Mouse (Mus musculus) MEL (cell line): Measurements from ENCODE around the gene Arrb1. TPM values are rescaled to one million over a fixed set of nuclear protein-coding genes. Genes with fewer than 3 reads are reported as not detected.
"Not testable (repeated sequence)": the region's sequence is repeated elsewhere in the genome, so short reads cannot be mapped to it uniquely, and the experiment has no call there.

Experiments used
- DNase-seq: peaks from one replicate; pipeline ENCODE4 v3.0.0; 2011; ENCODE audit warnings: low read depth, low spot score
- H3K27ac ChIP-seq: 2 replicates; pipeline ENCODE4 v1.5.1; 2012; ENCODE audit warnings: low read depth, mild to moderate bottlenecking, control low read depth, low read length, moderate library complexity; ENCODE audit not compliant: control insufficient read depth
- H3K27me3 ChIP-seq, 2 experiments: fragments of 150-350 bp in 1 of 2; sonication (generic) in 1 of 2; 2 replicates each; pipeline ENCODE4 v1.6.1; 2012; ENCODE audit warnings: low read length in 2 of 2, mild to moderate bottlenecking in 2 of 2, improper control_type of control experiment in 1 of 2, moderate library complexity in 1 of 2; ENCODE audit not compliant: insufficient read depth in 2 of 2, control insufficient read depth in 1 of 2
- H3K36me3 ChIP-seq, 2 experiments: 2 replicates each; pipeline ENCODE4 v1.6.1; 2012 to 2014; ENCODE audit warnings: low read length in 2 of 2, improper control_type of control experiment in 1 of 2, inconsistent platforms in 1 of 2, mild to moderate bottlenecking in 1 of 2; ENCODE audit not compliant: insufficient read depth in 2 of 2, control insufficient read depth in 1 of 2
- H3K4me1 ChIP-seq, 2 experiments: fragments of 150-350 bp in 1 of 2; sonication (generic) in 1 of 2; 2 replicates each; pipeline ENCODE4 v1.6.1; 2012; ENCODE audit warnings: low read length in 2 of 2, improper control_type of control experiment in 1 of 2, mild to moderate bottlenecking in 1 of 2; ENCODE audit not compliant: insufficient read depth in 2 of 2, control insufficient read depth in 1 of 2
- H3K4me3 ChIP-seq, 2 experiments: fragments of 150-350 bp in 1 of 2; sonication (generic) in 1 of 2; 2 replicates each; pipeline ENCODE4 v1.5.1; 2012; ENCODE audit warnings: low read depth in 2 of 2, low read length in 2 of 2, mild to moderate bottlenecking in 2 of 2, moderate library complexity in 2 of 2, control low read depth in 1 of 2, improper control_type of control experiment in 1 of 2; ENCODE audit not compliant: control insufficient read depth in 1 of 2, insufficient read depth in 1 of 2
- H3K79me2 ChIP-seq: 2 replicates; pipeline ENCODE4 v1.6.1; 2012; ENCODE audit warnings: mild to moderate bottlenecking, low read length, moderate library complexity; ENCODE audit not compliant: control insufficient read depth, poor library complexity, insufficient read depth
- H3K9ac ChIP-seq: 2 replicates; pipeline ENCODE4 v1.6.1; 2012; ENCODE audit warnings: low read depth, mild to moderate bottlenecking, control low read depth, low read length, moderate library complexity; ENCODE audit not compliant: control insufficient read depth, poor library complexity, severe bottlenecking
- H3K9me3 ChIP-seq: fragments of 150-350 bp; sonication (generic); replicated peaks from 2 replicates; pipeline ENCODE4 v1.6.1; 2012; ENCODE audit warnings: mild to moderate bottlenecking, low read length, improper control_type of control experiment, moderate library complexity; ENCODE audit not compliant: insufficient read depth
- ELF1 ChIP-seq: IDR thresholded peaks from 2 replicates; pipeline ENCODE4 v1.6.1; 2014; ENCODE audit warnings: low read depth, mild to moderate bottlenecking, inconsistent platforms, low read length, improper control_type of control experiment, moderate library complexity
- EP300 ChIP-seq, 2 experiments: IDR thresholded peaks; 2 replicates each; pipeline ENCODE4 v1.6.1; 2011; ENCODE audit warnings: improper control_type of control experiment in 2 of 2, low read length in 2 of 2, low read depth in 1 of 2, mild to moderate bottlenecking in 1 of 2
- ETS1 ChIP-seq: IDR thresholded peaks from 2 replicates; pipeline ENCODE4 v1.6.1; 2012; ENCODE audit warnings: low read depth, mild to moderate bottlenecking, inconsistent platforms, low read length, improper control_type of control experiment, moderate library complexity
- GABPA ChIP-seq: IDR thresholded peaks from 2 replicates; pipeline ENCODE4 v1.6.1; 2012; ENCODE audit warnings: low read depth, mild to moderate bottlenecking, inconsistent platforms, low read length, improper control_type of control experiment, moderate library complexity
- GATA1 ChIP-seq: IDR thresholded peaks from 2 replicates; pipeline ENCODE4 v1.6.1; 2011; ENCODE audit warnings: low read depth, low read length, improper control_type of control experiment
- HCFC1 ChIP-seq: IDR thresholded peaks from 2 replicates; pipeline ENCODE4 v1.6.1; 2012; ENCODE audit warnings: low read depth, mild to moderate bottlenecking, inconsistent platforms, low read length, improper control_type of control experiment, moderate library complexity
- JUND ChIP-seq: IDR thresholded peaks from 2 replicates; pipeline ENCODE4 v1.6.1; 2011; ENCODE audit warnings: low read depth, mild to moderate bottlenecking, improper control_type of control experiment, low read length
- MAX ChIP-seq: IDR thresholded peaks from 2 replicates; pipeline ENCODE4 v1.6.1; 2011; ENCODE audit warnings: low read length, improper control_type of control experiment
- MXI1 ChIP-seq: IDR thresholded peaks from 2 replicates; pipeline ENCODE4 v1.6.1; 2011; ENCODE audit warnings: mild to moderate bottlenecking, low read depth, low read length, improper control_type of control experiment
- MYB ChIP-seq: IDR thresholded peaks from 2 replicates; pipeline ENCODE4 v1.6.1; 2011; ENCODE audit warnings: mild to moderate bottlenecking, low read depth, low read length, improper control_type of control experiment
- MYC ChIP-seq: IDR thresholded peaks from 2 replicates; pipeline ENCODE4 v1.6.1; 2011; ENCODE audit warnings: low read depth, mild to moderate bottlenecking, low read length, improper control_type of control experiment, moderate library complexity
- NRF1 ChIP-seq: IDR thresholded peaks from 2 replicates; pipeline ENCODE4 v1.6.1; 2014; ENCODE audit warnings: low read depth, mild to moderate bottlenecking, inconsistent platforms, low read length, improper control_type of control experiment, moderate library complexity; ENCODE audit not compliant: poor library complexity, insufficient read depth, severe bottlenecking
- POLR2A ChIP-seq, 2 experiments: IDR thresholded peaks; 2 replicates each; pipeline ENCODE4 v1.6.1; 2011 to 2012; ENCODE audit warnings: low read length in 2 of 2, mild to moderate bottlenecking in 2 of 2, control low read depth in 1 of 2, improper control_type of control experiment in 1 of 2, low read depth in 1 of 2, moderate library complexity in 1 of 2; ENCODE audit not compliant: control insufficient read depth in 1 of 2, insufficient read depth in 1 of 2, poor library complexity in 1 of 2
- RAD21 ChIP-seq: IDR thresholded peaks from 2 replicates; pipeline ENCODE4 v1.6.1; 2011; ENCODE audit warnings: mild to moderate bottlenecking, low read depth, low read length, improper control_type of control experiment
- SIN3A ChIP-seq: IDR thresholded peaks from 2 replicates; pipeline ENCODE4 v1.6.1; 2012; ENCODE audit warnings: low read length, improper control_type of control experiment, inconsistent platforms
- TBP ChIP-seq: IDR thresholded peaks from 2 replicates; pipeline ENCODE4 v1.8.0; 2011; ENCODE audit warnings: low read depth, low read length, improper control_type of control experiment
- UBTF ChIP-seq: IDR thresholded peaks from 2 replicates; pipeline ENCODE4 v1.6.1; 2012; ENCODE audit warnings: low read depth, mild to moderate bottlenecking, inconsistent platforms, low read length, improper control_type of control experiment, moderate library complexity, borderline replicate concordance; ENCODE audit not compliant: insufficient read depth
- USF1 ChIP-seq: IDR thresholded peaks from 2 replicates; pipeline ENCODE4 v1.6.1; 2014; ENCODE audit warnings: low read depth, mild to moderate bottlenecking, inconsistent platforms, low read length, improper control_type of control experiment, moderate library complexity
- ZMIZ1 ChIP-seq: IDR thresholded peaks from 2 replicates; pipeline ENCODE4 v1.6.1; 2012; ENCODE audit warnings: low read depth, mild to moderate bottlenecking, inconsistent platforms, low read length, improper control_type of control experiment, moderate library complexity
- ZNF384 ChIP-seq: IDR thresholded peaks from 2 replicates; pipeline ENCODE4 v1.6.1; 2012; ENCODE audit warnings: low read depth, mild to moderate bottlenecking, inconsistent platforms, low read length, improper control_type of control experiment
- polyA plus RNA-seq, 2 experiments: library from polyadenylated mRNA; stranded (reverse) in 1 of 2; unstranded in 1 of 2; fragments of >175 nt in 1 of 2; fragments of >200 nt in 1 of 2; gene quantifications; 2 replicates each; pipeline versions ENCODE4 v1.2.1 to v1.2.4; 2012; ENCODE audit warnings: low replicate concordance in 2 of 2, low read depth in 1 of 2; ENCODE audit not compliant: insufficient read length in 2 of 2, insufficient read depth in 1 of 2, missing spikeins in 1 of 2
- total RNA-seq: library from RNA; depleted of rRNA; stranded (reverse); fragments of 300-350 nt; gene quantifications from 2 replicates; pipeline ENCODE4 v1.2.3, GENCODE M21; 2012

Arrb1 gene
- total and polyA plus RNA-seq, 3 experiments: 27.0 to 67.7 (median 62.7) TPM

DNA sequence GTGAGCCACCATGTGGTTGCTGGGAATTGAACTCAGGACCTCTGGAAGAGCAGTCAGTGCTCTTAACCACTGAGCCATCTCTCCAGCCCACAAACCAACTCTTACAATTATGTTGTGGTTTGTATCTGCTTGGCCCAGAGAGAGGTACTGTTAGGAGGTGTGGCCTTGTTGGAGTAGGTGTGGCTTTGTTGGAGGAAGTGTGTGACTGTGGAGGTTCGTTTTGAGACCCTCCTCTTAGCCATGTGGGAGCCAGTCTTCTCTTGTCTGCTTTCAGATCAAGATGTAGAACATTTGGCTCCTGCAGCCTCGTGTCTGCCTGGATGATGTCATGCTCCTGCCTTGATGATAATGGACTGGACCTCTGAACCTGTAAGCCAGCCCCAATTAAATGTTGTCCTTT lies 27.1 kb upstream of the Arrb1 start:
- peak; percentile 83 for DNase-seq
- H3K27me3 ChIP-seq, H3K9ac ChIP-seq, H3K4me3 ChIP-seq, H3K27ac ChIP-seq, H3K79me2 ChIP-seq, H3K36me3 ChIP-seq, H3K9me3 ChIP-seq: not testable (repeated sequence)
- TF ChIP-seq EP300 (IDR thresholded peaks at IDR 0.05; ENCODE audit: low read depth in 1 of 2, low read length in 2 of 2): peak; percentile 17 to 20; a peak in 1 of 4 replicates
- peak; percentile 80 for TF ChIP-seq MYC
- peak in 1 of 2 experiments; percentile 28; a peak in 1 of 4 replicates for TF ChIP-seq POLR2A (IDR thresholded peaks at IDR 0.05; ENCODE audit: control insufficient read depth in 1 of 2, insufficient read depth in 1 of 2, low read depth in 1 of 2, low read length in 2 of 2, poor library complexity in 1 of 2)
- TF ChIP-seq GATA1: 0 out of 2 replicates have a peak, but pooled peaks have one; percentile 15
- TF ChIP-seq ELF1: peak; percentile 36; the same call in 1 of the 2 replicates
- peak; percentile 36; the same call in 1 of the 2 replicates for TF ChIP-seq MXI1
- TF ChIP-seq TBP: peak; percentile 97
- 0 out of 2 replicates have a peak, but pooled peaks have one; percentile 22 for TF ChIP-seq HCFC1
- peak; percentile 71 for TF ChIP-seq ETS1
- TF ChIP-seq MAX: peak; percentile 76
- H3K4me1 ChIP-seq: peaks cover 0 to 11% of the 10 kb centered on the region in 2 experiments

DNA sequence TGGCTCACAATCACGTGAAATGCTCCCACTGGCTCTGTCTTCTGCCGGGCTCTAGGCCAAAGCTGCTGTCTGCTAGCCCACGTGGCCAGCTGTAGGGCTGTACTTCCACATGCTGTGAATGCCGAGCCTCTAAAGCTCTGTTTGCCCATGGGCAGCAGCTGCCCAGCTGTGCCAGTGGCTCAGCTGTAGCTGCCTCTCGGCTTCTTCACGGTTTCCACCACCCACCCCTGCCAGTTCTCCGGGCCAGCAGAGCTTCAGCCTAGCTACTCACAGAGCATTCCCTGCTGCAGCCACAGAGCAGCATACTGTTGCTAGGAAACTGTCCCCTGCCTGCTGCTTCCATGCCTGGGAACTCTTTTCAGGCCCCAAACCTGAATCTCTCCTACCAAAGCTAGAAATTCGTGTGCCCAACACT lies 25.2 kb upstream of the Arrb1 start:
- H3K27me3 ChIP-seq: no peaks in the 10 kb centered on the region
- H3K4me3 ChIP-seq: no peak overlapping the region
- H3K36me3 ChIP-seq: peaks cover 0 to 6% of the 10 kb centered on the region in 2 experiments; a peak in 2 of 4 replicates
- TF ChIP-seq UBTF (no peak), ZMIZ1 (no peak), SIN3A (no peak), MXI1 (peak; percentile 50; the same call in 1 of the 2 replicates), USF1 (peak; percentile 55), RAD21 (no peak), MYB (no peak), GABPA (no peak), ETS1 (no peak), ELF1 (no peak), JUND (no peak), ZNF384 (no peak), NRF1 (no peak), HCFC1 (no peak)
- TF ChIP-seq, all 39 proteins: peak for 2
- Histone ChIP-seq H3K27ac (no peak overlapping the region), H3K4me1 (peaks cover 0 to 11% of the 10 kb centered on the region in 2 experiments), H3K79me2 (no peaks in the 10 kb centered on the region), H3K9me3 (no peaks in the 10 kb centered on the region), H3K9ac (no peak overlapping the region)
- no peak for DNase-seq
